Mouse (Mus musculus) stomach, embryonic 14.5 days (tissue): Measurements from ENCODE around the gene Fgr. TPM values are rescaled to one million over a fixed set of nuclear protein-coding genes. Genes with fewer than 3 reads are reported as not detected.
A peak's percentile ranks its signal among the peaks of the same experiment; 100 is the strongest.

ENCODE experiments used
- ATAC-seq: fragments of 200-750 bp; cut with Nextera tagmentation; 2 replicates; pipeline ENCODE4 v1.8.0; 2017; ENCODE audit warnings: low read depth, moderate TSS enrichment; ENCODE audit not compliant: insufficient number of reproducible peaks, insufficient read depth, low FRiP score
- H3K27ac ChIP-seq: fragments of 300-500 bp; sonication (generic); 2 replicates; pipeline ENCODE4 v1.5.1; 2014; ENCODE audit warnings: mild to moderate bottlenecking, low read length, moderate library complexity, mixed read lengths
- H3K27me3 ChIP-seq: fragments of 300-500 bp; sonication (generic); 2 replicates; pipeline ENCODE4 v1.6.1; 2014; ENCODE audit warnings: low read length, control low read depth, mixed read lengths; ENCODE audit not compliant: control insufficient read depth, insufficient read depth
- H3K36me3 ChIP-seq: fragments of 300-500 bp; sonication (generic); 2 replicates; pipeline ENCODE4 v1.6.1; 2014; ENCODE audit warnings: mild to moderate bottlenecking, control low read depth, low read length, moderate library complexity, mixed read lengths; ENCODE audit not compliant: control insufficient read depth, insufficient read depth
- H3K4me1 ChIP-seq: fragments of 300-500 bp; sonication (generic); 2 replicates; pipeline ENCODE4 v1.6.1; 2014; ENCODE audit warnings: low read length, control low read depth, mixed read lengths; ENCODE audit not compliant: control insufficient read depth, insufficient read depth
- H3K4me2 ChIP-seq: fragments of 300-500 bp; sonication (generic); replicated peaks from 2 replicates; pipeline ENCODE4 v1.6.1; 2014; ENCODE audit warnings: low read depth, low read length, control low read depth
- H3K4me3 ChIP-seq: fragments of 300-500 bp; sonication (generic); 2 replicates; pipeline ENCODE4 v1.5.1; 2014; ENCODE audit warnings: low read depth, low read length, control low read depth
- H3K9ac ChIP-seq: fragments of 300-500 bp; sonication (generic); replicated peaks from 2 replicates; pipeline ENCODE4 v1.6.1; 2014; ENCODE audit warnings: low read depth, mild to moderate bottlenecking, control low read depth, low read length, moderate library complexity, mixed read lengths
- H3K9me3 ChIP-seq: fragments of 300-500 bp; sonication (generic); 2 replicates; pipeline ENCODE4 v1.6.1; 2016; ENCODE audit warnings: low read depth, low read length, control low read depth; ENCODE audit not compliant: control insufficient read depth
- WGBS: fragments of 180-500 bp; shearing (Covaris S2); extraction: QIAGEN DNeasy Blood & Tissue Kit; methylation state at CpG from one replicate; pipeline ENCODE4 v1.1.7; 2014; 5-methylcytosine and 5-hydroxymethylcytosine counted together
- polyA plus RNA-seq: library from polyadenylated mRNA; unstranded; fragments of >200 nt; fragmentation: Nextera tagmentation; extraction: Ambion mirVana; gene quantifications from 2 replicates; pipeline ENCODE4 v1.2.1, GENCODE M21; 2014

The Fgr gene
- polyA plus RNA-seq, 1 experiment from 2014 or later: 0.19 TPM

DNA sequence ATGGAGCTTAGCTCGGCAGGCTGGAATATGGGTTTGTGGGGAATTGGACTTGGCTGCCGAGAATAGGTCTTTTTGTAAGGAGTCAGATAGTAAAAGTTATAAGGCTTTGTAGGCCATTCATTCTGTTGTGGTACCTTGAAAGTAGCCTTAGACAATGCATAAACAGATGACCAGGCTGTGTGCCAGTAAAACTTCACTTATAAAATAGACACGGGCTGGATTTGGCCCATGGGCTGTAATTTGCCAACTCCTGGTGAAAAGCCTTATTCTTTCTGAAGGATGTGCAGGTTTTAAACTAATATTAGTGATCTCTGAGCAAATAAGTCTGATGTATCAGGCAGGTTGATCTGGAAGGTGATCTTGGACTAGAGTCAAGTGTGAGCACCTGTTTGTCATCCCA lies 62.1 kb downstream of the Fgr start:
- no peak for ATAC-seq

DNA sequence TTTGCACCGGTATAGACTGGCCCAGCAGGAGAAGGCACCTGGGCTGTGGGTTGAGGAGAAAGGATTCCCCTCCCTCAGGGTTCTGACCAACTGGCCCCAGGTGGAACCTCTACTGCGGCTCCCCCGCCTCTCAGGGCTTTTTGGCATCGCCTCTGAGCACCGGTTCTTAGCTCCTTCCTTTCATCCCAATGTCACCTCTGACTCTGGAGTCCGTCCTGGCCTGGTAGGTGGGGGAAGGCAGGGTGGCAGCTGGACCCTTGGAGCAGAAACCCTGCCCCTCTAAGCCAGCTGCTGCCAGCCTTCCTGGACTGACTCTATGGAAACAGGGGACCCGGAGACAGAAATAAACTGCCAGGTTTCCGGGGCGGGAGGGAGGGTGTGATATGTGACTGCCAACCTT lies 63.4 kb downstream of the Fgr start:
- no peaks in the 10 kb centered on the region for H3K27me3 ChIP-seq
- no peaks in the 10 kb centered on the region for H3K9me3 ChIP-seq
- H3K27ac ChIP-seq: no peak overlapping the region
- peaks cover 2% of the 10 kb centered on the region for H3K36me3 ChIP-seq
- ATAC-seq: no peak
- WGBS: 43% methylated on average over 9 of the region's 9 CpGs
- peaks cover 44% of the 10 kb centered on the region for H3K4me1 ChIP-seq
- no peak overlapping the region for H3K9ac ChIP-seq
- H3K4me2 ChIP-seq: peak overlapping the region; percentile 100; the same call in 1 of the 2 replicates
- no peak overlapping the region for H3K4me3 ChIP-seq

More for the DNA sequence above, 62.1 kb downstream of the Fgr start:
- Histone ChIP-seq H3K4me3 (no peak overlapping the region), H3K4me1 (peaks cover 30% of the 10 kb centered on the region), H3K4me2 (no peak overlapping the region), H3K27me3 (no peaks in the 10 kb centered on the region), H3K9me3 (no peaks in the 10 kb centered on the region), H3K36me3 (peaks cover 2% of the 10 kb centered on the region), H3K27ac (no peak overlapping the region), H3K9ac (no peak overlapping the region)
- WGBS: 75% methylated on average over 3 of the region's 3 CpGs

DNA sequence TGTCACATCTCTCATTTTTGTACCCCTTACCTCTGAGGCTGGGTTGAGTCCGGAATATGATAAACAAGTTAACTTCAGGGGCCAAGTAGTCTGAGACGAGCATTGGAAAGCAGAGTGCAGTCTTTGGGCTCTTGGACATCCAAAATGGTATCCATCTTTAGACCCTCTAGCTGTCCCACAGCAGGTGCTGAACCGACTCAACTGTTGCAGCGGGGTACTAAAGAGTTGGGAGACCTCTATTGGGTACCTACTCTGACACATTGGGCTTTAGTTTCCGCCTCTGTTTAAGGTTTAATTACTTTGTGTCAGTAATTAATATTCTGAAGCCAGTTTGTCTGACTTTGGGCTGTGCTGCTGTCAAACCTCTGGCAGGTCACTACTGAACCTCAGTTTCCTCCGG lies 63.9 kb downstream of the Fgr start:
- ATAC-seq: no peak
- Histone ChIP-seq H3K4me1 (peaks cover 49% of the 10 kb centered on the region), H3K9me3 (no peaks in the 10 kb centered on the region), H3K4me2 (peak overlapping the region; percentile 100), H3K4me3 (peak overlapping the region; percentile 68), H3K9ac (no peak overlapping the region), H3K36me3 (peaks cover 2% of the 10 kb centered on the region), H3K27ac (no peak overlapping the region), H3K27me3 (no peaks in the 10 kb centered on the region)
- WGBS: 22% methylated on average over 6 of the region's 6 CpGs

DNA sequence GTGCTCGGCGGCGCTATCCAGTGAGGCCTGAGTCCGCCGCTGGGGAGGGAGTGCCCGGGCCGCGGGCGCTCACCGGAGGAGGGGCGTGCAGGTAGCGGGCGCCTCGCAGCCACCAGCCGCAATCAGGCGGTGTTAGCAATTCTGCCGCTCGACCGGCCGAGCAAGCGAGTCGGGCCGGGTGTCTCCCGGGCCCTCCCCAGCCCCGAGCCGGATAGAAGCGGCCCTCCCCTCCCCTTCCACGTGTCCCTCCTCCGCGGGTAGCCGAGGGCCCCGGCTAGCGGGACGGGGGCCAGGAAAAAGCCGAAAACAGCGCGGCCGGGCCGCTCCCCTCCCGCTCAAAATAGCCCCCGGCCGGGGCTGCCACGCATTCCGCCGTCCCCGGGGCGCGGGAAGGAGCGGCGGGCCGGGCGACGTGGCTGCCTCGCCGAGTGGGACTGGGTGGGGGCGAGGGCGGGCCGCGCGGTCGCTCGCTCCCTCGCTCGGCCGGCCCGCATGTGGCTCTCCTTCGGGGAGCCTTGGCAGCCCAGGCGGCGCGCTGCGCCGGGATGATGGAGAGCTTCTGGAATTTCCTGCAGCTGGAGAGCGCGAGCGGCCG lies 64.7 kb downstream of the Fgr start:
- H3K27me3 ChIP-seq: no peaks in the 10 kb centered on the region
- peaks cover 57% of the 10 kb centered on the region for H3K4me1 ChIP-seq
- WGBS: 1% methylated on average over 67 of the region's 76 CpGs
- H3K9me3 ChIP-seq: no peaks in the 10 kb centered on the region
- peak overlapping the region; percentile 95 for H3K27ac ChIP-seq
- H3K36me3 ChIP-seq: peaks cover 2% of the 10 kb centered on the region
- peak overlapping the region; percentile 67 for H3K9ac ChIP-seq
- peak overlapping the region; percentile 68 for H3K4me3 ChIP-seq
- peak overlapping the region; percentile 100 for H3K4me2 ChIP-seq
- ATAC-seq: peak; percentile 59

DNA sequence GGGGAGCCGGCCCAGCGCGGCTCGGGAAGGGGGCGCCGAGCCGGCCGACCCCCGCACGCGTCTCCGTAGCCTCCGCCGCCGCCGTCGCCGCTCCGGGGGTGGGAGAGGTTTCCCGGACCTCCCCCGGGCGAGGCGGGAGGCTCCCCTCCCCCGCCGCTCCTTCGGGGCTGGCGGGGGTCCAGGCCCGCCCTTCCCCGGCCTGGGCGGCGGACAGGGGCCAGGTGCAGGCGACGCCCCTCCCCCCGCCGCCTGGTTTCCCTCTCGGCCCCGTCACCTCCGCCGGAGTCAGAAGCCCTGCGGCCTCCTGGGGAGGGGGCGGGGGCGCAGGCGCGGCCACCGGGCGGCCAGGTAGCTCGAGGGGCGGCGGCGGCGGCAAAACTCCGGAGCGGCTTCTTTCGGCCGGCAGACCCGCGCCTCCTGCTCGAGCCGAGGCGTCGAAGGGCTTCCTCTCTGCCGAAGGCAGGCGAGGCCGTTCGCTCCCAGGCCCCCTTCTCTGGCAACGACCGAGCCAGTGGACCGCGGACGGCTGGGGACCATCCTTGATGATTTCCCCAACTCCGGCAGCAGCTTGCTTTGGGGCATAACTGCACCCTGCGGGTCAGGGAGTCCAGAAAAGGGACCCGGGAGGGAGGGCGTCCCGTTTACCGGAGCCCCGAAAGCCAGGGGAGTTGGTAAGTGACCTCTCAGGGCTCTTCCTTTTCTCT lies 65.4 kb downstream of the Fgr start:
- Histone ChIP-seq H3K4me3 (peak overlapping the region; percentile 68), H3K4me2 (peak overlapping the region; percentile 100), H3K9ac (peak overlapping the region; percentile 67), H3K9me3 (no peaks in the 10 kb centered on the region), H3K27me3 (no peaks in the 10 kb centered on the region), H3K27ac (peak overlapping the region; percentile 95), H3K36me3 (peaks cover 2% of the 10 kb centered on the region), H3K4me1 (peaks cover 63% of the 10 kb centered on the region)
- WGBS: under 1% methylated on average over 74 of the region's 77 CpGs
- peak; percentile 34; the same call in 1 of the 2 replicates for ATAC-seq

DNA sequence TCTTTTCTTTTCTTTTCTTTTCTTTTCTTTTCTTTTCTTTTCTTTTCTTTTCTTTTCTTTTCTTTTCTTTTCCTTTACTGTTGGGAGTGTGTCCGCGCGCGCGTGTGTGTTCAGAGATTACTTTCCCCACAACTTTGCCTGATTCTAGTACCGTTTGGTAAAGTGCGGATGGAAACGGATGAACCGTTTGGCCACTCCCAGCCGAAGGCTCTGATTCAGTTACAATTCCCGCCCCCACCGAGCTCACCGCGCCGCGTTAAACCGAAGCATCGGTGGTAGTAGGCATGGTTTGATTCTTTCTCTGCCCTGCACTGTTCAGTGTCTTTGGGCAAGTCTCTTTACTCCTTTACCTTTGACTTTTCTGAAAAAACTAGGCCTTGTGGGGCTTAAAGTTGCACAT lies 65.9 kb downstream of the Fgr start:
- no peak for ATAC-seq
- 10% methylated on average over 18 of the region's 18 CpGs for WGBS

DNA sequence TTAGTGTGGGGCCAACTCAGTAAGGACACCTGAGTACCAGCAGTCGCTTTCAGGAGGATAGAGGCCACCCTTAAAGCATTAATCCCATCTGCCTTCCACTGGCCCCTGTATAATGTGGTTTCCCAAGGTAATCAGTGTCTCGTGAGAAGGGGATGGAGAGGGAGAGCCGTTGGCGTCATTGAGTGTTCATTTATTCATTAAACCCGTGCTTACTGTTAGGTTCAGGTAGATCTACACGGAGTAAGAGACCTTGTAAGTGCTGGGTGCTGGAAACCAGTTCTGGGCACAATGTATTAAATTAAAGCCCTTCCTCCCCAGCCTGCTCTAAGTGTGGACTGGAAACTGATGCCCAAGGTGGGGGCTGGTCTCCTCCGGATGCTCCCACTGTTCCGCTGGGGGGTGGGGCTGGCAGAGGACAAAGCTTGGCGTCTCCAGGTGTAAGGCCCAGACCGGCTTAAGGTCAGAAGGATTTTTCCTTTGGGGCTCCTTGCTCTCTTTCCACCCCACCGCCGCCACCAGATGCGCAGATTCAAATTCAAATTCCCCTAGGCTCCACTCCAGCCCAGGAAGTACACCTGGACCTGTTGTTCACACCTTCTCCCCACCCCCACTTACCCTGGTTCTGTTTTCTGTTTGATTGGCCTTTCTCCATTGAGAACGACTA lies 66.5 kb downstream of the Fgr start:
- peak overlapping the region; percentile 100 for H3K4me2 ChIP-seq
- H3K27me3 ChIP-seq: no peaks in the 10 kb centered on the region
- H3K4me3 ChIP-seq: peak overlapping the region; percentile 68
- ATAC-seq: no peak
- 44% methylated on average over 14 of the region's 14 CpGs for WGBS
- H3K9me3 ChIP-seq: no peaks in the 10 kb centered on the region
- H3K9ac ChIP-seq: 0 out of 2 replicates have a peak overlapping the region, but pooled peaks have one; percentile 18
- H3K36me3 ChIP-seq: peaks cover 2% of the 10 kb centered on the region; the same call in 1 of the 2 replicates
- peak overlapping the region; percentile 52; the same call in 1 of the 2 replicates for H3K27ac ChIP-seq
- H3K4me1 ChIP-seq: peaks cover 74% of the 10 kb centered on the region

More for the DNA sequence above, 65.9 kb downstream of the Fgr start:
- Histone ChIP-seq H3K27ac (peak overlapping the region; percentile 95; the same call in 1 of the 2 replicates), H3K27me3 (no peaks in the 10 kb centered on the region), H3K4me2 (peak overlapping the region; percentile 100), H3K4me3 (peak overlapping the region; percentile 68), H3K36me3 (peaks cover 2% of the 10 kb centered on the region; the same call in 1 of the 2 replicates), H3K9me3 (no peaks in the 10 kb centered on the region), H3K4me1 (peaks cover 69% of the 10 kb centered on the region), H3K9ac (peak overlapping the region; percentile 67; the same call in 1 of the 2 replicates)

DNA sequence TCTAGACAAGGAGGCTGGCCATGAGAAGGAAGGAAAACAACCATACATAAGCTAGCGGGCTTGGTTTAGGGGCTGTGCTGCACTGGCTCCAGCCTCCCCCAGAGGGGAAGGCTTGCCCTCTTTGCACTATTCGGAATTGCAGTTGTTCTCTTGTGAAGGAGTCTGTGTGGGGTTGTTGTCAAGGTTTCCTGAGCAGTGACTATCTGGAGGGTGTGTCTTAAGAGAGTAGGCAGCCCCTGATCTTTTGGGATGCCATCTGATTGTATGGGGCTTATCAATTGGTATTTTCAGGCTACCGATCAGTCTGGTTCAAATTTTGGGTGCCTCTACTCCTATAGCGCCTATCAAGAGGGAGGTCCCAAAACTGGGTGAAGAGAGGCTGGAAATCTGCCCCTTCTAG lies 68.3 kb downstream of the Fgr start:
- Histone ChIP-seq H3K4me2 (peak overlapping the region; percentile 43; the same call in 1 of the 2 replicates), H3K4me1 (peaks cover 89% of the 10 kb centered on the region), H3K36me3 (peaks cover 1% of the 10 kb centered on the region; the same call in 1 of the 2 replicates), H3K9ac (no peak overlapping the region), H3K27ac (peak overlapping the region; percentile 84), H3K4me3 (0 out of 2 replicates have a peak overlapping the region, but pooled peaks have one; percentile 6), H3K9me3 (no peaks in the 10 kb centered on the region), H3K27me3 (no peaks in the 10 kb centered on the region)
- WGBS: 28% methylated on average over 4 of the region's 4 CpGs
- ATAC-seq: no peak
